Mouse (Mus musculus): ENCODE measurements around the gene Ccdc155.

Ccdc155 gene

DNA sequence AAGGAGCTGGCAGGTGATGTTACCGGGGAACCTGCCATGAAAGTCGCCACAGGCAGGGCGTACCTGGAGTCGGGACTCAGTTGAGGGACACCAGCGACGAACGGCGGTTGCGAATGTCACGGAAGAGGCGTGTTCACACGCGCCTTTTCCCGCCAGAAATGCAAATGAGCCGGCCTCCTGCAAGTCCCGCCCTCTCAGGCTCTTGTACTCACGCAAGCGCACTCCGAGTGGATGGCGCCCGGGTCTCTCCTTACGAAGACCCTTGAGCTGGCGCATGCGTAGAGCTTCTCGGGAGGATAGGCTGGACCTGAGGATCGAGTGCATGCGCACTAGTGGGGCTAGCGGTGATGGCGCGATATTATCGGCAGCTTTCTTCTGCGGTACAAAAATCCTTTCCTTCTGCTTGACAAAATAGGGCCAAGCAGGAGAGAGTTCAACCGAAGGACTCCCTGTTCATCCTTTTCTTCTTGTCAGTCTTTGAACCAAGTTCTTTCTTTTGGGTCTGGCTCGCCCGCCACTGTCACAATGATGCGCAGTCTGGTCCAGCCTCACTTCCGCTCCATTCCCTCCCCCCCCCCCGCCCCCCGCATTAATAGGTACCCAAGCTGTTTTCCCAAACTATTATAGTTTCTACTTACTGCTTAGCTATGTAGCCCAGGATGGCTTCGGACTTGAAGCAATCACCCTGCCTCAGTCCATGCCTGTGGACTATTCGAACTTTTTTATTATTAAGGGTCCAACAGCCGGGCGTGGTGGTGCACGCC, at the start of gene Ccdc155:
Gene Ccdc155, minus strand, starts transcription at position 513 of the 764 bp plus-strand sequence.
- in situ Hi-C loops (cut with MseI, MboI), result loop anchor here in 1 of 2 experiments (5.0 kb wide), 1 partner anchor 42 kb away; the partner anchor contains the start of gene Slc17a7

GRCm38 (mm10) chr7:45253806-45254205, 49.1 kb upstream of the Ccdc155 start:
- in situ Hi-C loops (cut with MseI, MboI), result no loop called here

DNA sequence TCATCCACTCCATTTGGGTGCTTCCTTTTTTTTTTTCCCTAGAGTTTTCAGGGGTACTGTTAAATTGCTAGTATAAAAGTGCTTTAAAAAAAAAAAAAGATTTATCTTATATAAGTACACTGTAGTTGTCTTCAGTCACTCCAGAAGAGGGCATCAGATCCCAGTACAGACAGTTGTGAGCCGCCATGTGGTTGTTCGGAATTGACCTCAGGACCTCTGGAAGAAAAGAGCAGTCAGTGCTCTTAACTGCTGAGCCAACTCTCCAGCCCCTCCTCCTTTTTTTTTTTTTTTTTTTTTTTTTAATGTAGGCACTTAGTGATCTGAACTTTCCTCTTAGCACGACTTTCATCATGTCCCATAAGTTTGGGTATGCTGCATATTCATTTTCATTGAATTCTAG, 43.0 kb upstream of the Ccdc155 start:
- in situ Hi-C loops (cut with MseI, MboI), result no loop called here

DNA sequence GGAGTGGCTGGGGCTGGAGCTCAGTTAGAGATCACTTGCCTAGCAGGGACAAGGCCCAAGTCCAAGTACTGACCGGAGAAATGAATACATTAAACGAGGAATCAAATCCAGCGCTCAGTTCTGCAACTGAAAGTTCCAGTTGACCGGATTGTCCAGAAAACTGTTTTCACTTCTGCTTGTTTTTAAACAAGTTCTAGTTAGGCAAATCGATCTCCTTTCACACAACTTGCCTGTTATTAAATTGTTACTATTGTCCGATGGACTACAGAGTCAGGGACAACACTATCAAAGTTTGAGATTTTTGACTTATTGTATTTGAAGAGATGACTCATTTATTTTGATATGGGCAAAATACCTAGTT, 36.7 kb upstream of the Ccdc155 start:
- in situ Hi-C loops (cut with MseI, MboI), result no loop called here

GRCm38 (mm10) chr7:45240633-45241388, 36.1 kb upstream of the Ccdc155 start, which contains the start of gene Slc6a16:
Gene Slc6a16 (plus strand): TSS chr7:45241085.
- in situ Hi-C loops (cut with MseI, MboI), result no loop called here

- in situ Hi-C loops (cut with MseI, MboI), result no loop called here
These were observed 35.4 kb upstream of the Ccdc155 start for GRCm38 (mm10) chr7:45240109-45240508.

DNA sequence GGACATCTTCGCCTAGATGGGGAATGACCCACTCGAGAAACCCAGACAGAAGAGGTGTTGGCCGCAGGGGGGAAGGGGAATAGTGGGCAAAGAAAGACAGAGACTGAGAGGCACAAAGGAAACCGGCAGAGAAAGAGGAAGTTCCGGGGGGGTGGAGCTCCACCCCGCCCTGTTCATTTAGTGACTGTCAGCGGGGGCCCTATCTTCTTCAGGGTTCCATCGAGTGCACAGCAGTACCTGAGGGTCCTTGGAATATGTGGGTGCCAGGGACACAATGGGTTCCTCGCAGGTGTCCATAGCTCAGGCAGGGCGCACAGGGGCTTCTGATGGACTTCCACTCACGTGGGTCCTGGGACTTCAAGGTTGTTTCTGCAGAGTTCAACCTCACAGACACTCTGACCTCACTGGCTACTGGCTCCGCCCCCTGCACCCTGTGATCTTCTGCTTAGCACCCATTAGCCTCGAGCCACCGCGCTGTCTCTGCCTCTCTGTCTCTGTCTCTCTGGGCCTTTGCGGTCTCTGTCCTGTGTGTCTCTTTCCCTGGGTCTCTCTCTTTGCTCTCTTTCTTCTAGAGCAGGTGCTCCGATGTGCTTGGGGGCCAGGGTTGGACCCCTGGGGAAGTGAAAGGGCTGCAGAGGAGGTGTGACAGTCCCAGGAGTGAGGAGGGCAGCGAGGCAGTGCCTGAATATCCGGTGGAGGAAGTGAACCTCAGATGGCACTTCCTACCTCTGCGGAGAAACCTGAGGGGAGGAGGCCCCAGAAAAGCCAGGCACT, 34.2 kb upstream of the Ccdc155 start, which contains the start of gene Cd37:
Gene Cd37, minus strand, starts transcription at position 393 of the 774 bp plus-strand sequence.
- in situ Hi-C loops (cut with MseI, MboI), result no loop called here

DNA sequence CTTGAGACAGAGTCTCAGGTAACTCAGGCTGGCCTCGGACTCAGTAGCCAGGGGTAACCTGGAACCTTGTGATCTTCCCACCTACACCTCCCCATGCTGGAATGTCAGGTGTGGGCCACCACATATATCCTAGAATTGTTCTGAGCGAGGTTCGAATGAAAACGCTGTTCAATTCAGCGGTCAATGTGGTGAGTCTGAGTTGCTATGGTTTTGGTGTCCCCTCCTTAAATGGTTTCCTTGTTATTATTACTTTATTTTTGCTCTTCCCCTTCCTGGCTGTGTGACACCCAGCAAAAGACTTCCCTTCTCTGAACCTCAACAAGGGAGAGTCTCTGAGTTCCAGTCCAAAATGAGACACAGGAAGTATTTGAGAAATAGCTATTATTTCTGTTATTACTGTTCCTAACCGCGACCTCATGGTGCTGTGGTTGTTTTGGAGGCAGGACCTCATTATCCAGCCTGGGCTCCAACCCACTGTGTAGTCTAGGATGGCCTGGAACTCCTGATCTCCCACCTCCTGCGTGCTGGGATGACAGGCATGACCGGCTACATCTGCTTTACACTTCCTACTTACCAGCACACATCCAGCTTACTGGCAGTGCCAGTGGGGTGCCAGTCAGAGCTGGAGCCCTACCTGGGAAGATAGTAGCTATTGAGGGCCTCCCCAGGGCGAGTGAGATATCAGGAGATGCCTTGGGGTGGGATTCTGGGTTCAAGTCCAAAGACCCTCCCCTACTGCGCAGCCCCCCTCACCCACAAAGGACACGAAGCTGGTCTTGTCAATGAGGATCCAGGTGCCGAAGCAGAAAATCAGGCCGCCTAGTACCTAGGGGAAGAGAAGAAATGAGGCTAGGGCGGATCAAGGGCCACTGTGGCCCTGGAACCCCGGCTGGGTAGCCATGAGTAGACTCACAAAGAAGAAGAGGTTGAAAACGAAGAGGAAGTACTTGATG, 33.3 kb upstream of the Ccdc155 start:
- in situ Hi-C loops (cut with MseI, MboI), result no loop called here

DNA sequence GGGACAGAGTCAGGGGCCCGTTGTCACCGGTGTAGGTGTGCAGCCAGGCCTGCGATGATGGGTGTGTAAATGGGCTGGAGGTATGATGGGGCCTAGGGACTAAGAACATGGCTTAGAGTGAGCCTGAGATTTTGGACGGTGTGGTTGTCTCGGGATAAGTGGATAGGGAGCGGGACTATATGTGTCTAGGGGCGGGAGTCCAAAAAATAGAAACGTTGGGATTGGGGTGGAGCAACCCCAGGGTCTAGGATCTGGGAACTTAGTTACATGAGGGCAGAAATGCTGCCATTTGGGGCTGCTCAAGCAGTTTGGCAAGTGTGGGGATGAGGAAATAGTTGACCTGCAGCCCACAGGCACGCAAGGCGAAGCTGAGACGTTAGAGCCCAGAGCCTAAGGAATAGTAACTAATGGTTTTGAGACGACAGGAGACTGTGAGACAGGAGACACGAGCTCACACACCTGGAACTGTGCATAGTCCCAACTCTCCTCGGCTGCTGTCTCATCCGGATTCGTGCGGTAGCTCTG, 31.0 kb upstream of the Ccdc155 start:
- in situ Hi-C loops (cut with MseI, MboI), result no loop called here

DNA sequence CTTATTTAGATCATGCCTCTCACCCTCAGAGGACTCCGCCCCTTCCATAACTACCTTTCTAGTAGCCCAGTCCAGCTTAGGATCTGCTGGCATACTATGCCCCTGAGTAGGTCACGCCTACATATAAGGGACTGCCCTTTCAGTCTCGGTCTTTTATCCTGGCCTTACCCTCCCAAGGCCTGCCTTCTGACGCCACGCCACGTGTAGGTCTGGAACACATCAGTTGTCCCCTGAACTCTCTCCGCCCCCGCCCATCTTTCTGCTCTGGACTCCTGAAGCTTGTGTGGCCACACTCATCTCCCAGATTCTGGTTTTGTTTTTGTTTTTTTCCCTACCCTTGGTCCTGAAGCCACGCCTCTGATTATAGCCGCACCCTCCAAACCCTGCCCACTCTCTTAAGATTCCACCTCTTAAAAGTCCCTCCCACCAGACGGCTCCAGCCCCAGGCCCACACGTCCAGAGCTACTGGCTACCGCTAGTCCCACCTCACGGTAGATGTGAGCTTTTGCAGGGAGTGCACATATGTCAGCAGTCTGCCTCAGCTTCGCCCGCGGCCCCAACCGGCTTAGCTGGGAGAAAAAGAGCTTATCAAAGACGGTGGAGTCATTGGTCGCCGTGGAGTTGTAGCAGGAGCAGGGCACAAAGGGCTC, 30.4 kb upstream of the Ccdc155 start:
- in situ Hi-C loops (cut with MseI, MboI), result no loop called here

DNA sequence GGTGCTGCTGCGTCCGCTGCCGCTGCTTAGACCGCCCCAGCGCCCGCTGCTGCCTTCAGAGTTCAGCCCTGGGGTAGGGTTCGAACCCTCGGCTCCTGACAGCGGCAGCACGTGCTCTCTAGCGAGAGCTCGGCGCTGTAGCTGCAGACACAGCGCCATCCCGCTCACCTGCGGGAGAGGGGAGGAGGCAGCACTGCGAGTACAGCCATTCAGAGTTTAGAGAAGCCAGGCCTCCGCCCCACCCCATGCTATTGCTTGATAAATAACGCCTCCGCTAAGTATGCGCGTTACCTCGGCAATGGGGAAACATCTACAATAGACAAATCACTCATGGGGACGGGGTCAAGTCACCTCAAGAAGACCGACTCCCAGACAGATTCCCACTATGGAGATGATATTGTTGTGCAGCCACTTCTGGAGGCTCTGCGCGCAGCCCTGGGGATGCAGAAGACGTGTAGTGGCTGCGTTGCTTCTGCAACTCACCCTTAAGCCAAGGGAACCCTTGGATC, 29.7 kb upstream of the Ccdc155 start:
- in situ Hi-C loops (cut with MseI, MboI), result no loop called here

DNA sequence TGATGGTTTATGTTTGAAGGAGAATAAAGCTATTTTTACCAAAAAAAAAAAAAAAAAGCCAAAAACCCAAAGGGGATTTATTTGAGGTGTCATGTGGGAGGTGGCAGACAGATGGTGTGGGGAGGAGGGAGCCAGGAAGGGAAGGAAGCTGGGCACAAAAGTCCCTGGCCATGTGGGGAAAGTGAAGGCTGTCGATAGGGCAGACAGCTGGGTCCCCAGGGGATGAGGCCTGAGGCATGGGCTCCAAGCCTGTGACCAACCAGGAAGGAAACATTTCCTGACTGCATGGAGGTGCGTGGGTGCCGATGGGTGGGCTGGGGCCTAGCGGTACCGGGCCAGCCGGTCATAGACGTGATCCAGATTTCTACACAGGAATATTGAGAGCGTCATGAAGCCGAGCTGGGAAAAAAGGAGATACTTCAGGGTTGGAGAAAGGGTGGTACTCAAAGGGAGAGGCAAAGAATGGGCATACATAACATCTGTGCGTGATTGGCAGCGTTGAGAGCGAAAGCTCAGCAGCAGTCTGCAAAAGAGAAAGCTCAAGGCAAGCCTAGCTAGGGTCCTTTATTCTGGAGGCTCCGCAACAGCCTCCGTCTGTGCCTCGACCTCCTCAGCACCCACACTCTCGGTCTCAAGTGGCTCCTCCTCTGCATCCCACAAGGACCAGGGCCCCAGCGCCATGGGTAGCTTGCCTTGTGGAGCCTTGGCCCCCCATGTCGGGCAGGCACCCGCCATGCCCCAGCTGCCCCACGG, 29.1 kb upstream of the Ccdc155 start:
- in situ Hi-C loops (cut with MseI, MboI), result no loop called here

DNA sequence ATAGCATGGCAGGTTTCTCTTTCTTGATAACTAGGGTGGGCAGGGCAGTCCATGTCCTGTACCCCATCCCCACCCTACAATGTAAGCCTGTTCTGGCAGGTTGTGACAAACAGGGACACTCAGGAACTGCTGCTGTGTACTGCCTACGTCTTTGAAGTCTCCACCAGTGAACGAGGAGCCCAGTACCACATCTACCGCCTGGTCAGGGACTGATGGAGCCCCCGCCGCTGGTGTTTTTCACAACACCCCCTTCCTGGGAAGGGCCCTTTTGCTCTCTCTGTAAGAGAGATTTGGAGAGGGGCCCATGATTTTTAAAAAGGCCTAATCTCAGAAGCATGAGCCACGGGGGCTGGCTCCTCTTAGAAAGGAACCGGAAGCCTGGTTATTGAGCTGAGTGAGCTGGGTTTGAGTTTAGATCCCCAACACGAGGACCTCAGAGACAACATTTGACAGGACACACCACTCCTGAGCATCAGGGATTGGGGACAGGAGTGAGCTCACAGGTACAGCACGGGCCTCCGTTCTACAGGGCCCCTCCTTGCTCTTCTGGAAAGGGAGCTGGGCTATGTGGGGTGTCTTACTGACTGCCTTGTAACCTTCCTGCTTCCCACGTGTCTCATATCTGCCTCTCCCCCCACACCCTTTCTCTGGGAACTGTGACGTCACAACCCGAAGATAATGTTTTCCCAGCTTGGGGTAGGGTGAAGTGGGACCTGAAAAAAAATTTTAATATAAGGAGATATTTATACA, 28.2 kb upstream of the Ccdc155 start:
- in situ Hi-C loops (cut with MseI, MboI), result no loop called here

DNA sequence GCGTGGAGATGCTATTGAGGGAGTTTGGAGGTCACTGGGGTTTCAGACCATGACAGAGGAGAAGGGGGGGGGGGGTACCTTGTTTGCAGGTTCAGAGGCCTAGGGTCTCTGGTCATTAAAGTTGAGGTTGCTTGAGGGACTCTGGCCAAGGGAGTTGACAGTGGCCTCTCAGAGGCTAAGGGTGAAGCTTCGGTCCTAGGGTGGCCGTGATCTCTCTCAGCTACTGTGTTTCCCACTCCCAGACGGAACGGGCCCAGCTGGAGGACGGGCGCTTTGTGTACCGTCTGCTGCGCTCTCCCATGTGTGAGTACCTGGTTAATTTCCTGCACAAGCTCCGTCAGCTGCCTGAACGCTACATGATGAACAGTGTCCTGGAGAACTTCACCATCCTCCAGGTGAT, 27.2 kb upstream of the Ccdc155 start:
- in situ Hi-C loops (cut with MseI, MboI), result no loop called here

DNA sequence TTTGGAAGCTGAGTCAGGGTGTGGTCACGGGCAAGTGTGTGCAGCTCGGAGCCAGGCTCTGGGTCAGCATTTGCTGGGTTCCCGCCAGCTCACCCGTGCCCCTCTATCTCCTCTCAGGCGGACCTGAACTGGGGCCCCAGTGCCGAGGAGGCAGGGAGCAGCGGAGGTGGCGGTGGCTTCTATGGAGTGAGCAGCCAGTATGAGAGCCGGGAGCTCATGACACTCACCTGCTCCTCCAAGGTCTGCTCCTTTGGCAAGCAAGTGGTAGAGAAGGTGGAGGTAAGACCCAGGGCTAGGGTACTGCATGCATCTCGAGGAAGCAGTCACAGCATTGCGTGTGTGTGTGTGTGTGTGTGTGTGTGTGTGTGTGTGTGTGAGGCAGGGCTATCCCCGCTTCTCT, 26.5 kb upstream of the Ccdc155 start:
- in situ Hi-C loops (cut with MseI, MboI), result no loop called here

DNA sequence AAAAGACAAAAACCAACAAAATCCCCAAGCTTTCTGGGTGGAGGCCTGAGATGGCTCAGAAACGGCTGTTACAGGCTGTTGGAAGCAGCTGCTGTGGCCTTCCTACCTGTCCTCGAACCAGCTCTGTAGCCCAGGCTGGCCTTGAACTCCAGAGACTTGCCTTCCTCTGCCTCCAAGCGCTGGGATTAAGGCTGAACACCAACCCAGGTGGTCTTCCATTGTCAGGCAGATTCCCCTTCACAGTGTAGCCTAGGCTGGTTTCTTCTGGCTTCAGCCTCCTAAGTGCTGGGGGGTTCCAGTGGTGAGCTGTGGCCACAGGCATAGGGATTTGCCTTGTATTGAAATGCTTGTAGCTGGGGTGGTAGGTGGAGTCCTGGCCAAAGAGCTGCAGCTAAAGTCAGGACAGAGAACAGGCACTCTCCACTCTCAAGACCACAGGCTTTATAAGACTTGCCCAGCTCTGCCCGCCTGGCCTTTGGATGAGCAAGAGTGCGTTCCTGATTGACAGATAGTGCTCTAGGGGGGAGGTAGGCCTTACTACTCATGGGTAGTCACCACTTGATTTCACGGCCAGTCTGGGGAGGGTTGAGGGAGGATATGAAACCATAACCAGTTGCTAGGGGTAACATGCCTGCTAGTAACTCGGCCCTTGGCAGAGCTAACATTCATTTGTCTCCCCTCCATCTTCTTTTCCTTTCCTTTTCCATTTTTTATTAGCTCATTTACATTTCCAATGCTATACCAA, 24.9 kb upstream of the Ccdc155 start:
- in situ Hi-C loops (cut with MseI, MboI), result no loop called here

GRCm38 (mm10) chr7:45229046-45229445, 24.4 kb upstream of the Ccdc155 start:
- in situ Hi-C loops (cut with MseI, MboI), result no loop called here

GRCm38 (mm10) chr7:45228548-45228947, 23.9 kb upstream of the Ccdc155 start:
- in situ Hi-C loops (cut with MseI, MboI), result no loop called here

Measured in mouse trophoblast stem cell (cell line).